Mouse (Mus musculus) intestine, embryonic 14.5 days (tissue): Measurements from ENCODE around the gene Chrm3. TPM values are rescaled to one million over a fixed set of nuclear protein-coding genes. Genes with fewer than 3 reads are reported as not detected.

Experiments
- ATAC-seq: fragments of 200-750 bp; cut with Nextera tagmentation; replicated peaks from 2 replicates; pipeline ENCODE4 v1.8.0; 2017; ENCODE audit warnings: low read depth, moderate number of reproducible peaks, moderate TSS enrichment, moderate library complexity; ENCODE audit not compliant: low FRiP score, low TSS enrichment
- DNase-seq: peaks from one replicate; pipeline ENCODE4 v3.0.0-alpha.2; 2018; ENCODE audit warnings: low spot score
- H3K27ac ChIP-seq: fragments of 300-500 bp; sonication (generic); 2 replicates; pipeline ENCODE4 v1.5.1; 2014; ENCODE audit warnings: low read depth, mild to moderate bottlenecking, control low read depth
- H3K27me3 ChIP-seq: fragments of 300-500 bp; sonication (generic); replicated peaks from 2 replicates; pipeline ENCODE4 v1.6.1; 2014; ENCODE audit warnings: low read length, control low read depth; ENCODE audit not compliant: control insufficient read depth, insufficient read depth
- H3K36me3 ChIP-seq: fragments of 300-500 bp; sonication (generic); 2 replicates; pipeline ENCODE4 v1.6.1; 2014; ENCODE audit warnings: low read length, control low read depth; ENCODE audit not compliant: control insufficient read depth, insufficient read depth
- H3K4me1 ChIP-seq: fragments of 300-500 bp; sonication (generic); replicated peaks from 2 replicates; pipeline ENCODE4 v1.6.1; 2014; ENCODE audit warnings: low read length, control low read depth, mixed read lengths; ENCODE audit not compliant: control insufficient read depth, insufficient read depth
- H3K4me2 ChIP-seq: fragments of 300-500 bp; sonication (generic); 2 replicates; pipeline ENCODE4 v1.6.1; 2014; ENCODE audit warnings: low read length
- H3K4me3 ChIP-seq: fragments of 300-500 bp; sonication (generic); 2 replicates; pipeline ENCODE4 v1.5.1; 2014; ENCODE audit warnings: low read depth, low read length, control low read depth, mixed read lengths
- H3K9ac ChIP-seq: fragments of 300-500 bp; sonication (generic); 2 replicates; pipeline ENCODE4 v1.6.1; 2014; ENCODE audit warnings: mild to moderate bottlenecking, low read length
- H3K9me3 ChIP-seq: fragments of 300-500 bp; sonication (generic); 2 replicates; pipeline ENCODE4 v1.6.1; 2016; ENCODE audit warnings: low read length, control low read depth; ENCODE audit not compliant: control insufficient read depth
- WGBS: fragments of 180-500 bp; shearing (Covaris S2); extraction: QIAGEN DNeasy Blood & Tissue Kit; methylation state at CpG from one replicate; pipeline ENCODE4 v1.1.7; 2014; 5-methylcytosine and 5-hydroxymethylcytosine counted together
- polyA plus RNA-seq: library from polyadenylated mRNA; unstranded; fragments of >200 nt; fragmentation: Nextera tagmentation; extraction: Ambion mirVana; gene quantifications from 2 replicates; pipeline ENCODE4 v1.2.1, GENCODE M21; 2014

Chrm3 gene
- polyA plus RNA-seq, 1 experiment from 2014 or later, result 1.6 TPM

DNA sequence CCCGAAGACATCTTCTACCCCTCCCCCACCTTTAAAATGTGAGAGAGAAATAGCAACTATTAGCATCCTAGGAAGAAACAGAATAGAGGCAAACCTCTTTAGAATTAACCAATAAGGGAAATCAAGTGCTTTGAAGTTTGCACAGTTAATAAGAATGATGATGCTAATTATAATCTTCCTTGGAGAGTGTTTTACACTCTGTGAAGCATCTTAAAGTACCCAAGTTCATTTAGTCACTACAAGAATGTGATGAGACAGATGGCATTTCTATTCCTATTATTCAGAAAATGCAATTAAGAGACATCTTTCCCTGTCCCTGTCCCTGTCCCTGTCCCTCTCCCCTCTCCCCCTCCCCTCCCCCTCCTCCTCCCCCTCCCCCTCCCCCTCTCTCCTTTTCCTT is 382.9 kb downstream of the Chrm3 start:
- WGBS, result 78% methylated on average over 1 of the region's 1 CpGs
- ATAC-seq, result no peak
- no peaks in the 10 kb centered on the region for H3K36me3 ChIP-seq
- H3K27me3 ChIP-seq, result no peaks in the 10 kb centered on the region
- H3K4me2 ChIP-seq, result no peak overlapping the region
- no peaks in the 10 kb centered on the region for H3K4me1 ChIP-seq
- no peak overlapping the region for H3K9ac ChIP-seq
- H3K9me3 ChIP-seq, result no peaks in the 10 kb centered on the region
- H3K27ac ChIP-seq, result no peak overlapping the region
- no peak for DNase-seq
- no peak overlapping the region for H3K4me3 ChIP-seq

DNA sequence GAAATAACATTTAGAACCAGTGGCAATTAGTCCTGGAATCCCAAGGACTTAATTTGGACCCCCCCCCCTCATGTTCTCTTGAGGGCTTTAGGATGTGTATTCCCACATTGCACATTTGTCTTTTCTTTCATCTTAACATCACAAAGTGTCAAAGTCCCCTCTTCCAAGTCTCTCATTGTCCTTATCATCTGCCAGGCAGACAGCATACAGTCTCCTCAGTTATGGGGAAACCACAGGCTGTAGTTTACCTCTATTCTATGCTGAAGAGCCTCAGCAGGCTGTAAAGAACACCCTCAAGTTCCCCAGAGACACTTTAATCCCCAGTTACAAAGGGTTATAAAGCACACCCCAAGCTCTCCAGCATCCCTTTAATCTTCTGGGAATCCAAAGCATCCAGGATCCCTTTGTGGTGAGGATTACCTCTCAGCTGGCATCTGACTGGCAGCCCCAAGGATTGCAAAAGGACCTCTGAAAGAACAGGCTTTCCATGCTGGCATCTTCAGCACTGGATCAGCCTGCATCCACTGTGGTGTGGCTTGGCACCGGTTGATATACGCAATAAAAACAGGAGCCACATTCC is 386.8 kb downstream of the Chrm3 start:
- H3K9me3 ChIP-seq, result no peaks in the 10 kb centered on the region
- H3K4me1 ChIP-seq, result no peaks in the 10 kb centered on the region
- H3K4me3 ChIP-seq, result no peak overlapping the region
- no peaks in the 10 kb centered on the region for H3K27me3 ChIP-seq
- H3K9ac ChIP-seq, result no peak overlapping the region
- WGBS, result 60% methylated on average over 2 of the region's 2 CpGs
- ATAC-seq, result no peak
- H3K36me3 ChIP-seq, result no peaks in the 10 kb centered on the region
- no peak overlapping the region for H3K4me2 ChIP-seq
- DNase-seq, result no peak
- H3K27ac ChIP-seq, result no peak overlapping the region

GRCm38 (mm10) chr13:9971845-9972244 is 388.8 kb downstream of the Chrm3 start:
- H3K36me3 ChIP-seq, result no peaks in the 10 kb centered on the region
- no peak for ATAC-seq

DNA sequence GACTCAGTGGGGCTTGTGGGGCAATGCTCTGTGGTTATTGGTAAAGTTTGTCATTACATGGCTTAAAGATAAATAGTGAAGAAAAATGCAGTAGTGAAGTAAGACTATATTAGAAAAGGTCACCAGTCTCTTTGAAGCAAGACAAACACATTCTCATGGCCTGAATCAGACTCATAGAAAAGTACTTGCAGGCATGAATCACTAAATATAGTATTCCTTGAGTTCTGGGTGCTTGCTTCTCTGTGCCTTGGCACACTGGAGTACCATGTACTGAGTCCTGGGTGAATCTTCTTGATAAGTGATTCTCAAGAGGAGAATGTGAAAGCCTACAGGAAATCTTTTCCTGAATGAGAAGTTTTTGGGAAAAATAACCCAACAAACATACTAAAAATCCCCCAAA is 408.0 kb downstream of the Chrm3 start:
- H3K4me3 ChIP-seq, result no peak overlapping the region
- DNase-seq (no peak), ATAC-seq (no peak)
- H3K4me2 ChIP-seq, result no peak overlapping the region
- H3K27me3 ChIP-seq, result no peaks in the 10 kb centered on the region
- no peaks in the 10 kb centered on the region for H3K36me3 ChIP-seq
- no peak overlapping the region for H3K9ac ChIP-seq
- H3K9me3 ChIP-seq, result no peaks in the 10 kb centered on the region
- no peaks in the 10 kb centered on the region for H3K4me1 ChIP-seq
- H3K27ac ChIP-seq, result no peak overlapping the region

More at GRCm38 (mm10) chr13:9971845-9972244, 388.8 kb downstream of the Chrm3 start:
- no peak for DNase-seq
- H3K9me3 ChIP-seq, result no peaks in the 10 kb centered on the region
- H3K4me3 ChIP-seq, result no peak overlapping the region
- WGBS, result 62% methylated on average over 4 of the region's 4 CpGs
- no peak overlapping the region for H3K4me2 ChIP-seq
- no peaks in the 10 kb centered on the region for H3K4me1 ChIP-seq
- H3K27ac ChIP-seq, result no peak overlapping the region
- H3K9ac ChIP-seq, result no peak overlapping the region
- no peaks in the 10 kb centered on the region for H3K27me3 ChIP-seq

DNA sequence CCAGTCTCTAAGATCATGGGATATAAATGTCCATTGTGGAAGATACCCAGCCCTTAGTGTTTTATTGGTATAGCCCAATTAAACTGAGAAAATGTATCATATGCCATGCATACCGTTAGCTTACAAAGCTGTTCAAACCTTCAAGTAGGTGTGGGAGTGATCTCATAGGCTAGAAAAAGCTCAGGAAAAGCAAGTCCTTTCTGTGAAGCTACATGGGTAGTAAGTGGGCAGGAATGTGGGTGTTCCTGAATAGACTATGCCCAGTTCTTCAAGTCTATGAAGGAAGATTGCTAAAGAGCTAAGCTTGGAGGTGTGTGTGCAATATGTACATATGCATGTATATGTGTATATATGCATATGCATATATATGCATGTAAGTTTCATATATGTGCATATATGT is 409.3 kb downstream of the Chrm3 start:
- Histone ChIP-seq H3K9ac (no peak overlapping the region), H3K4me3 (no peak overlapping the region), H3K4me2 (no peak overlapping the region), H3K9me3 (no peaks in the 10 kb centered on the region), H3K36me3 (no peaks in the 10 kb centered on the region), H3K4me1 (no peaks in the 10 kb centered on the region), H3K27me3 (no peaks in the 10 kb centered on the region), H3K27ac (no peak overlapping the region)
- WGBS, result 81% methylated on average over 1 of the region's 1 CpGs
- no peak for ATAC-seq
- no peak for DNase-seq

GRCm38 (mm10) chr13:9949091-9949490 is 411.6 kb downstream of the Chrm3 start:
- Histone ChIP-seq H3K27ac (no peak overlapping the region), H3K27me3 (no peaks in the 10 kb centered on the region), H3K4me1 (no peaks in the 10 kb centered on the region), H3K4me2 (no peak overlapping the region), H3K9ac (no peak overlapping the region), H3K9me3 (no peaks in the 10 kb centered on the region), H3K36me3 (no peaks in the 10 kb centered on the region), H3K4me3 (no peak overlapping the region)
- ATAC-seq (no peak), DNase-seq (no peak)
- WGBS, result 96% methylated on average over 4 of the region's 4 CpGs

- no peak overlapping the region for H3K27ac ChIP-seq
- H3K9ac ChIP-seq, result no peak overlapping the region
- 76% methylated on average over 1 of the region's 1 CpGs for WGBS
- no peak overlapping the region for H3K4me3 ChIP-seq
- no peaks in the 10 kb centered on the region for H3K36me3 ChIP-seq
- H3K4me1 ChIP-seq, result no peaks in the 10 kb centered on the region
- H3K4me2 ChIP-seq, result no peak overlapping the region
- DNase-seq (no peak), ATAC-seq (no peak)
- H3K27me3 ChIP-seq, result no peaks in the 10 kb centered on the region
- H3K9me3 ChIP-seq, result no peaks in the 10 kb centered on the region
These were observed 420.5 kb downstream of the Chrm3 start for GRCm38 (mm10) chr13:9940186-9940585.

DNA sequence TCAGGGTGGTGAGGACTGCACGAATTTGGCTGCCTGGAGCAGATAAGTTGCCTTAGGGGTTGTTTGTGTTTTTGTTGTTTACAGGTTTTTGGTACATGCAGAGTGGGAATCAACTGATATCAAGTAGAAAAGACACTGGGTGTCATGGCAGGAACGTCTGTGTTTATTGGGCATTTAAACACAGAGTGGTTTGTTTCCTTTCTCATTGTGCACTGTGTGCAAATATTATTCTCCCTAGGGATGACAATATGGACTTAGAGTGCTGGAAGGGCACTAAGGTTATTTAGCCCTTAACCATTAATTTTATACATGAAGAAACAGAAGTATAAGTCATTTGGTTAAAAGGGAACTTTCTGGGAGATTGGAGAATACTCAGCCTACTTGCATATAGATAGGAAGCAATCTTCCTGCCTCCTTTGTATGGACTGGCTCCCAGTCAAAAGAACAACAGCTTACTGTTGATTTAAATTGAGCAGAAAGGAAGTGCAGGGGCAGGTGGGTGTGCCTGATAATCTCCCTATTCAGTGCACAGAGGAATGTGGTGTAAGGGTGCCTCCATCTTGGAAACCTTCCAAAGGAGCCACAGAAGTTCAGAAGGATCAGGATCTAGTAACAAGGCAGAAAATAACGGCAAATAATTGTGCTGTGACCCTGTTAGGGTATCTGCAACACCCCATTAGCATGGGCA is 421.7 kb downstream of the Chrm3 start:
- Histone ChIP-seq H3K36me3 (no peaks in the 10 kb centered on the region), H3K4me3 (no peak overlapping the region), H3K27ac (no peak overlapping the region), H3K27me3 (no peaks in the 10 kb centered on the region), H3K4me1 (no peaks in the 10 kb centered on the region), H3K9ac (no peak overlapping the region), H3K4me2 (no peak overlapping the region), H3K9me3 (no peaks in the 10 kb centered on the region)
- ATAC-seq, result no peak
- 60% methylated on average over 3 of the region's 3 CpGs for WGBS
- no peak for DNase-seq

DNA sequence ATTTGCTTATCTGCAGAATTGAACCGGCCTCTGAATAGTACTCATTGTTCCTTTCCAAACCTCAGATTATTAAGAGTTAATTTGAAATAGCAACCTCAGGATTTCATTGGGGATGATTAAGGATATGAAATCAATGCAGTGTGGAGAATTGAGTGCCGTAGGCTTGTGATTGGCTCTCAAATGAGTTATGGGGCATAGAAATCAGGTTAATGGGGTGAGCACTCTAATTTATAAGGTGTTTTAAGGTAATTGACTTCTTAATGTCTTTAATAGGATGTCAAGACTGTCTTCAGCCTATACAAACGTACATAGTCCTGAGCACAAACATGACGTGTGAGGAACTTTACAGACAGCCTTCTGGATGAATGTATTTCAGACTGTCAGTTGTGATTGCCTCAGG is 427.9 kb downstream of the Chrm3 start:
- WGBS, result 63% methylated on average over 4 of the region's 4 CpGs
- no peak overlapping the region for H3K4me2 ChIP-seq
- H3K4me1 ChIP-seq, result no peaks in the 10 kb centered on the region
- no peaks in the 10 kb centered on the region for H3K36me3 ChIP-seq
- no peaks in the 10 kb centered on the region for H3K9me3 ChIP-seq
- H3K27ac ChIP-seq, result no peak overlapping the region
- DNase-seq, result no peak
- H3K4me3 ChIP-seq, result no peak overlapping the region
- no peaks in the 10 kb centered on the region for H3K27me3 ChIP-seq
- no peak for ATAC-seq
- no peak overlapping the region for H3K9ac ChIP-seq
